Comparison of ENCODE assay signal across 11 mouse cellular contexts in the genomic region with DNA sequence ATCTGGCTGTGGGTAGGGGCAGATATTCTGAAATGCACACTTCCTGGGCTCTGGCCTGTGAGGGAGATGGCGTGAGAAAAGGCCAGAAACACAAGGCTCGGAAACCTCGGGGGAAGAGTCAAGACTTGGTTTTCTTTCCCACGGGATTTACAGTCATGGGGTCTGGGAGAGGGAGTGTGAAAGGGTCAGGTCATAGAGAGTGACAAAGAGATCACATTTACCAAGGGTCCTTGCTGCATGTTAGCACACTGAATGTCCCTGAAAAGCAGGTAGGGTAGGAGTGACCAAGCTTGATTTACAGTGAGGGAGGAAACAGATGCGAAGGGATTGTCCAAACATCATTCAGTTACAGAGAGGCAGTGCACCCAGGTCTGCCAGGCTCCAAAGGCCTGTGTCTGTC.
DNase-seq lines count a peak whose midpoint lies in the region; ATAC-seq lines count a peak whose summit lies in the region.
"Had no signal": no experiment of that assay in that cellular context is flagged by ENCODE, and none has a peak within 500 bp of the region (broad histone marks: within the 10 kb centered on the region; RNA-seq: fewer than 3 reads in every experiment).

No protein-coding gene starts in this region.

- H3K9ac ChIP-seq in forebrain, embryonic 15.5 days (replicated peaks): no peak overlapping the region
- H3K9ac ChIP-seq in forebrain, embryonic 11.5 days (ENCODE audit: low read length): no peak overlapping the region
- H3K9ac ChIP-seq in kidney, embryonic 14.5 days (ENCODE audit: low read depth, low read length): no peak overlapping the region
- H3K9ac ChIP-seq in intestine, embryonic 16.5 days (ENCODE audit: low read depth, low read length): no peak overlapping the region
- H3K9ac ChIP-seq: liver, embryonic 14.5 days had no signal

- no peaks in the 10 kb centered on the region for H3K9me3 ChIP-seq in forebrain, embryonic 15.5 days
- H3K9me3 ChIP-seq in forebrain, embryonic 11.5 days (ENCODE audit: control insufficient read depth, low read length): no peaks in the 10 kb centered on the region
- no peaks in the 10 kb centered on the region for H3K9me3 ChIP-seq in kidney, embryonic 14.5 days (ENCODE audit: control insufficient read depth, low read length)
- H3K9me3 ChIP-seq in intestine, embryonic 16.5 days (ENCODE audit: control insufficient read depth, low read length): no peaks in the 10 kb centered on the region

- H3K4me3 ChIP-seq in forebrain, embryonic 15.5 days: no peak overlapping the region
- no peak overlapping the region for H3K4me3 ChIP-seq in forebrain, embryonic 11.5 days (ENCODE audit: low read depth, low read length)
- H3K4me3 ChIP-seq in kidney, embryonic 14.5 days (ENCODE audit: low read length): no peak overlapping the region
- H3K4me3 ChIP-seq in intestine, embryonic 16.5 days (ENCODE audit: low read length): no peak overlapping the region

- no peak overlapping the region for H3K4me2 ChIP-seq in forebrain, embryonic 15.5 days (replicated peaks)
- H3K4me2 ChIP-seq in forebrain, embryonic 11.5 days (ENCODE audit: low read depth, low read length, severe bottlenecking): no peak overlapping the region
- H3K4me2 ChIP-seq in kidney, embryonic 14.5 days (replicated peaks; ENCODE audit: low read depth, low read length): no peak overlapping the region
- H3K4me2 ChIP-seq in intestine, embryonic 16.5 days (ENCODE audit: low read depth, low read length): no peak overlapping the region

- peak overlapping the region; percentile 48 for H3K27ac ChIP-seq in forebrain, embryonic 15.5 days (replicated peaks)
- no peak overlapping the region for H3K27ac ChIP-seq in forebrain, embryonic 11.5 days (ENCODE audit: low read depth, low read length)
- peak overlapping the region; percentile 81; the same call in 1 of the 2 replicates for H3K27ac ChIP-seq in kidney, embryonic 14.5 days (ENCODE audit: low read depth, low read length)
- peak overlapping the region; percentile 59; the same call in 1 of the 2 replicates for H3K27ac ChIP-seq in intestine, embryonic 16.5 days (ENCODE audit: low read length)
- H3K27ac ChIP-seq: liver, embryonic 14.5 days had no signal

- H3K36me3 ChIP-seq in forebrain, embryonic 15.5 days: no peaks in the 10 kb centered on the region
- no peaks in the 10 kb centered on the region for H3K36me3 ChIP-seq in forebrain, embryonic 11.5 days (ENCODE audit: control insufficient read depth, insufficient read depth, low read length)
- H3K36me3 ChIP-seq in kidney, embryonic 14.5 days (ENCODE audit: control insufficient read depth, insufficient read depth, low read length): no peaks in the 10 kb centered on the region
- H3K36me3 ChIP-seq in intestine, embryonic 16.5 days (ENCODE audit: control insufficient read depth, insufficient read depth, low read length): no peaks in the 10 kb centered on the region

- no peak; the same call in 1 of the 2 replicates for ATAC-seq in forebrain, embryonic 15.5 days (replicated peaks)
- no peak for ATAC-seq in forebrain, embryonic 11.5 days (replicated peaks; ENCODE audit: low FRiP score)
- peak; percentile 77; the same call in 1 of the 2 replicates for ATAC-seq in kidney, embryonic 14.5 days (ENCODE audit: low FRiP score, low TSS enrichment)
- no peak for ATAC-seq in intestine, embryonic 16.5 days
- ATAC-seq in monocyte, adult 5-6 weeks (replicated peaks; ENCODE audit: insufficient number of reproducible peaks, low FRiP score, low TSS enrichment, poor library complexity, severe bottlenecking): no peak

- DNase-seq in forebrain, embryonic 11.5 days (ENCODE audit: low spot score): no peak
- DNase-seq in kidney, adult 11 months: no peak
- peak; percentile 25 for DNase-seq in MN1 (ENCODE audit: low spot score)
- DNase-seq in Muller cell, postnatal 12 days (ENCODE audit: inconsistent ontology term): no peak
- DNase-seq: adrenal gland, adult 8-10 months; cerebellum, adult 11-12 months had no signal

- H3K27me3 ChIP-seq in forebrain, embryonic 15.5 days: 0 out of 2 replicates have a peak, but pooled peaks cover 2% of the 10 kb centered on the region
- H3K27me3 ChIP-seq in forebrain, embryonic 11.5 days (ENCODE audit: control insufficient read depth, insufficient read depth, low read length): peaks cover 22% of the 10 kb centered on the region
- peaks cover 3% of the 10 kb centered on the region; the same call in 1 of the 2 replicates for H3K27me3 ChIP-seq in kidney, embryonic 14.5 days (ENCODE audit: control insufficient read depth, insufficient read depth, low read length)
- peaks cover 18% of the 10 kb centered on the region for H3K27me3 ChIP-seq in intestine, embryonic 16.5 days (replicated peaks; ENCODE audit: control insufficient read depth, insufficient read depth, low read length)

- WGBS in forebrain, embryonic 15.5 days: 55% methylated on average over 5 of the region's 5 CpGs
- WGBS in forebrain, embryonic 11.5 days: 52% methylated on average over 5 of the region's 5 CpGs
- WGBS in kidney, embryonic 14.5 days: 44% methylated on average over 5 of the region's 5 CpGs
- 46% methylated on average over 5 of the region's 5 CpGs for WGBS in intestine, embryonic 16.5 days

- peaks cover 3% of the 10 kb centered on the region; the same call in 1 of the 2 replicates for H3K4me1 ChIP-seq in forebrain, embryonic 15.5 days
- H3K4me1 ChIP-seq in forebrain, embryonic 11.5 days (replicated peaks; ENCODE audit: control insufficient read depth, insufficient read depth, low read length): no peaks in the 10 kb centered on the region; the same call in 1 of the 2 replicates
- H3K4me1 ChIP-seq in kidney, embryonic 14.5 days (ENCODE audit: control insufficient read depth, insufficient read depth, low read length): peaks cover 23% of the 10 kb centered on the region; the same call in 1 of the 2 replicates
- no peaks in the 10 kb centered on the region for H3K4me1 ChIP-seq in intestine, embryonic 16.5 days (ENCODE audit: control insufficient read depth, insufficient read depth, low read length)
